In the genomic region with DNA sequence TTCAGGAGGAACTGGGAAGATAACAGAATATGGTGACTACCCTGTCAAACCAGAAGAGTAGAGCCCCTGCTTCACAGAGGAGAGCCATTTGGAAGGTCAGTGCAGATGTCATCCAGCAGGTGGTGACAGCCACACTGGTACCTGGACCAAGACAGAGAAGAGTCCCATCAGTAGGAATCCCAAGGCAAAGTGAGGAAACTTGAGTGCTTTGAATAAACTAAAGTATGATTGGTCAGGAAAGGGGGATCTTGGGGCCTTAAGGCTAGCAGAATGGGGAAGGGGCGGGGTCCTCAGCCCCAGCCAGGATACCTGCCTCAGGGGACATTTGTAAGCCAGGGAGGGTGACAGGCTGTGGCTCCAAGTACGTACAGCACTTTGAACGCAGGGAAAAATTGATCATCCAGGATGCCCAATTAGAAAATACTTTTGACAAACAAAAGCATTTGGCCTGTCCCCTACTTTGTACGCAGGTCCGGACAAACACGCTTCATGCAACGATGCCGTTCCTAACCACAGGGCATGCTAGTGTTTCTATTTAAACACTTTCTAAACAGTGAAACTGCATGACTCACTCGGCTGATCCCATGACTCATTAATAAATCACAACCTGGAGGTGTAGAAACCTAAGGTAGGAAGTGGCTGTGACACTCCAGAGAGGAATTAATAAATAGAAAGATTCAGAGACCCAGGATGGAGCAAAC, we compare ENCODE assay signal across 8 mouse cellular contexts.
DNase-seq lines count a peak whose midpoint lies in the region; ATAC-seq and TF ChIP-seq lines count a peak whose summit lies in the region.

No protein-coding gene starts in this region.

- ATAC-seq in inflammation-experienced regulatory T-cells, adult 6 months, result peak; percentile 34
- ATAC-seq in forebrain, embryonic 14.5 days, result no peak

- H3K27ac ChIP-seq in layer of hippocampus, adult 2 months, result peak overlapping the region; percentile 43; the same call in 1 of the 2 replicates
- H3K27ac ChIP-seq in ES-E14 (ENCODE audit: insufficient read depth, low read depth, low read length, poor library complexity, severe bottlenecking) (peak overlapping the region; percentile 99), macrophage (peak overlapping the region; percentile 93)
- no peak overlapping the region for H3K27ac ChIP-seq in forebrain, embryonic 14.5 days (ENCODE audit: low read depth, low read length)

- in situ Hi-C loops in ES-E14 (cut with MboI; ENCODE audit: low sequenced_read_pairs in 2 of 2, unreplicated experiment in 2 of 2), result no loop called here

- no peaks in the 10 kb centered on the region for H3K79me2 ChIP-seq in macrophage (ENCODE audit: inconsistent target)

- no peak overlapping the region for H3K4me3 ChIP-seq in layer of hippocampus, adult 2 months
- H3K4me3 ChIP-seq in ES-E14 (ENCODE audit: insufficient read depth in 1 of 2, low read depth in 1 of 2, low read length in 2 of 2, poor library complexity in 1 of 2, severe bottlenecking in 1 of 2) (no peak overlapping the region; a peak in 1 of 4 replicates), macrophage (ENCODE audit: inconsistent target) (no peak overlapping the region)
- H3K4me3 ChIP-seq in forebrain, embryonic 14.5 days (ENCODE audit: low read depth, low read length), result no peak overlapping the region

- DNase-seq in layer of hippocampus, adult 2 months (ENCODE audit: low spot score in 2 of 2), result no peak
- DNase-seq in layer of hippocampus, postnatal 10 days (ENCODE audit: low spot score in 2 of 2), result no peak
- DNase-seq in ES-E14 (ENCODE audit: low read depth, low spot score), result no peak
- DNase-seq in retina, embryonic 14.5 days (ENCODE audit: low spot score), result no peak
- DNase-seq in cerebellum, postnatal 14 days, result no peak
- no peak for DNase-seq in forebrain, embryonic 14.5 days (ENCODE audit: low spot score)

- no peaks in the 10 kb centered on the region for H3K27me3 ChIP-seq in forebrain, embryonic 14.5 days (replicated peaks; ENCODE audit: control insufficient read depth, insufficient read depth, low read length)

- WGBS in macrophage (ENCODE audit: missing documents), result 17% methylated on average over 9 of the region's 9 CpGs
- 14% methylated on average over 9 of the region's 9 CpGs for WGBS in forebrain, embryonic 14.5 days

- peak overlapping the region; percentile 25; the same call in 1 of the 2 replicates for H3K9ac ChIP-seq in ES-E14 (ENCODE audit: insufficient read depth, low read depth, low read length, poor library complexity, severe bottlenecking)
- H3K9ac ChIP-seq in forebrain, embryonic 14.5 days (ENCODE audit: low read length), result no peak overlapping the region

- H3K36me3 ChIP-seq in ES-E14 (ENCODE audit: control insufficient read depth, insufficient read depth, low read length, poor library complexity, severe bottlenecking) (no peaks in the 10 kb centered on the region), macrophage (ENCODE audit: inconsistent target) (no peaks in the 10 kb centered on the region)
- H3K36me3 ChIP-seq in forebrain, embryonic 14.5 days (ENCODE audit: control insufficient read depth, insufficient read depth, low read length), result no peaks in the 10 kb centered on the region

- TF ChIP-seq CTCF in layer of hippocampus, adult 2 months (conservative IDR thresholded peaks at IDR 0.05), result peak; percentile 36; the same call in 1 of the 2 replicates

- H3K9me3 ChIP-seq in ES-E14 (ENCODE audit: control insufficient read depth, insufficient read depth, low read depth, low read length), result no peaks in the 10 kb centered on the region
- H3K9me3 ChIP-seq in forebrain, embryonic 14.5 days (replicated peaks; ENCODE audit: control insufficient read depth, low read length), result no peaks in the 10 kb centered on the region

- peaks cover 9 to 21% of the 10 kb centered on the region in 2 experiments for H3K4me1 ChIP-seq in ES-E14 (ENCODE audit: control insufficient read depth in 2 of 2, insufficient read depth in 2 of 2, low read length in 2 of 2, poor library complexity in 1 of 2)
- peaks cover 17% of the 10 kb centered on the region for H3K4me1 ChIP-seq in forebrain, embryonic 14.5 days (ENCODE audit: control insufficient read depth, insufficient read depth, low read length)

- H3K4me2 ChIP-seq in forebrain, embryonic 14.5 days (ENCODE audit: low read length), result no peak overlapping the region

TF ChIP-seq in ES-E14, 5 proteins besides CTCF, POLR2A, EP300 and RAD21:
- TF ChIP-seq MAFK (IDR thresholded peaks at IDR 0.05; ENCODE audit: insufficient read depth, low read depth, low read length), result no peak
- TF ChIP-seq HCFC1 (IDR thresholded peaks at IDR 0.05; ENCODE audit: borderline replicate concordance, insufficient read depth, low read length), result no peak
- no peak for TF ChIP-seq CHD2 (IDR thresholded peaks at IDR 0.05; ENCODE audit: low read depth, low read length)
- TF ChIP-seq ZC3H11A (IDR thresholded peaks at IDR 0.05; ENCODE audit: borderline replicate concordance, low read depth, low read length), result no peak
- TF ChIP-seq ZNF384 (IDR thresholded peaks at IDR 0.05; ENCODE audit: low read depth, low read length), result no peak
